Mouse (Mus musculus): ENCODE measurements around the gene Fgg.
A peak's percentile ranks its signal among the peaks of the same experiment; 100 is the strongest.

The Fgg gene

GRCm38 (mm10) chr3:83025475-83026301 lies 18.2 kb downstream of the Fgg start, which contains the start of gene Fga:
TSS of gene Fga (plus strand) at chr3:83026076.
- DNase-seq (ENCODE audit: low read depth, low spot score): no peak

GRCm38 (mm10) chr3:83027546-83028251 lies 20.2 kb downstream of the Fgg start:
- DNase-seq (ENCODE audit: low read depth, low spot score): no peak

- DNase-seq (ENCODE audit: low read depth, low spot score): peak; percentile 73
Measured at GRCm38 (mm10) chr3:83030331-83030730, 22.8 kb downstream of the Fgg start.

- DNase-seq (ENCODE audit: low read depth, low spot score): peak; percentile 29
Measured at GRCm38 (mm10) chr3:83032746-83033308, 25.3 kb downstream of the Fgg start.

- no peak for DNase-seq (ENCODE audit: low read depth, low spot score)
Measured at GRCm38 (mm10) chr3:83033801-83034200, 26.3 kb downstream of the Fgg start.

GRCm38 (mm10) chr3:83038865-83039264 lies 31.3 kb downstream of the Fgg start:
- DNase-seq (ENCODE audit: low read depth, low spot score): no peak

- no peak for DNase-seq (ENCODE audit: low read depth, low spot score)
Measured at GRCm38 (mm10) chr3:83039666-83040065, 32.1 kb downstream of the Fgg start.

- no peak for DNase-seq (ENCODE audit: low read depth, low spot score)
Measured at GRCm38 (mm10) chr3:83042451-83042850, 34.9 kb downstream of the Fgg start.

GRCm38 (mm10) chr3:83046649-83047048 lies 39.1 kb downstream of the Fgg start:
- DNase-seq (ENCODE audit: low read depth, low spot score): no peak

GRCm38 (mm10) chr3:83049680-83050079 lies 42.2 kb downstream of the Fgg start, which contains the start of gene Fgb:
TSS of gene Fgb (minus strand) at chr3:83049863.
- DNase-seq (ENCODE audit: low read depth, low spot score): no peak

- DNase-seq (ENCODE audit: low read depth, low spot score): no peak
Measured at GRCm38 (mm10) chr3:83050661-83051060, 43.1 kb downstream of the Fgg start.

GRCm38 (mm10) chr3:83052102-83052501 lies 44.6 kb downstream of the Fgg start:
- peak; percentile 36 for DNase-seq (ENCODE audit: low read depth, low spot score)

GRCm38 (mm10) chr3:83053126-83053525 lies 45.6 kb downstream of the Fgg start:
- DNase-seq (ENCODE audit: low read depth, low spot score): no peak

GRCm38 (mm10) chr3:83053758-83054157 lies 46.2 kb downstream of the Fgg start:
- peak; percentile 26 for DNase-seq (ENCODE audit: low read depth, low spot score)

- no peak for DNase-seq (ENCODE audit: low read depth, low spot score)
Measured at GRCm38 (mm10) chr3:83054759-83055158, 47.2 kb downstream of the Fgg start.

GRCm38 (mm10) chr3:83055281-83056038 lies 47.9 kb downstream of the Fgg start, which contains the start of gene Plrg1:
TSS of gene Plrg1 (plus strand) at chr3:83055522.
- DNase-seq (ENCODE audit: low read depth, low spot score): peak; percentile 98

- peak; percentile 57 for DNase-seq (ENCODE audit: low read depth, low spot score)
Measured at GRCm38 (mm10) chr3:83057046-83057445, 49.5 kb downstream of the Fgg start.
